Mouse (Mus musculus): ENCODE measurements around the gene Pcyt2.

DNA sequence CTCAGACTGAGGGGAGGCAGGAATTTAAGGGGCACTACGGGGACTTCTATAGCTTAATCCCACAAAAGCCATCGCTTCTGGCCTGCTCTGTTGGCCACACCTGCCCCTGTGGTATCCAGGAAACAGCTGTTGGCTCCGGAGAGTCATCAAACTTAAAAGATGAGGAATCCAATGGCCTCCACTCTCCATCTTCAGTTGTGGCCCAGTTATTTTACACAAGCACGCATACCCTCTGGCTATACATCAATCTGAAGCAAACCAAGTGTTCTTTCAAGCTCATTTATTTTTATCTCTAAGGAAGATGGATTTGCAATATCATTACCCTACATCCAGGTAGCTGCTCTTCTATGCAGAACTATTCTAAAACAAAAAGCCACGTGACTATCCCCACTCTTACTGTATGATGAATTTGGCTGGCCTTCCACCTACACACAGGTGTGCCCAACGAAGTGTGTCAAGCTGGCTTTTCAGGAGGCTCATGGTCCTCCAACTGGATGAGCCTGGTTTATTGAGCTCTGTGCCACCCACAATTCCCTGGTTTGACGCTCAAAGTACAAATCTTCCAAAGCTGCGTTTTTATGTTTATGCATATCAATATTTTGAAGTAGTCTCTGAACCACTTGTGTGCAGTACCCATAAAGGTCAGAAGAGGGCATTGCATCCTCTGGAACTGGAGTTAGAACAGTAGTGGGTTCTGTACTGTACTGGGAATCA lies 35.3 kb downstream of the Pcyt2 start:
- peak; percentile 27; the same call in 1 of the 2 replicates for TF ChIP-seq CTCF (IDR thresholded peaks at IDR 0.05; ENCODE audit: insufficient read depth, low read length)
- no peak for TF ChIP-seq POLR2A (IDR thresholded peaks at IDR 0.05; ENCODE audit: borderline replicate concordance, extremely low read depth, low read depth, low read length)
